Mouse (Mus musculus) spleen, postnatal 4 days (tissue): Measurements from ENCODE around the gene Tmem256.
A peak's percentile ranks its signal among the peaks of the same experiment; 100 is the strongest.

Experiments used
- DNase-seq, 2 experiments: peaks; one replicate each; pipeline ENCODE4 v3.0.0; 2022; ENCODE audit warnings: low spot score in 2 of 2

Tmem256 gene

GRCm38 (mm10) chr11:69837952-69838713, at the start of gene Tmem256:
Gene Tmem256, plus strand, starts transcription at chr11:69838514.
- peak; percentile 93 to 94 for DNase-seq

- DNase-seq, result no peak
Measured at GRCm38 (mm10) chr11:69789431-69789830, 48.9 kb upstream of the Tmem256 start.

- DNase-seq, result no peak
Measured at GRCm38 (mm10) chr11:69791420-69791819, 46.9 kb upstream of the Tmem256 start.

GRCm38 (mm10) chr11:69793429-69793828, 44.9 kb upstream of the Tmem256 start:
- DNase-seq, result no peak

- DNase-seq, result peak; percentile 95
Measured at GRCm38 (mm10) chr11:69795168-69795982, 42.9 kb upstream of the Tmem256 start, which contains the start of gene Chrnb1. Gene Chrnb1, minus strand, starts transcription at chr11:69795943.

GRCm38 (mm10) chr11:69795983-69796435, 42.3 kb upstream of the Tmem256 start:
- no peak for DNase-seq

- DNase-seq, result no peak
Measured at GRCm38 (mm10) chr11:69797924-69798323, 40.4 kb upstream of the Tmem256 start.

GRCm38 (mm10) chr11:69799394-69800137, 38.7 kb upstream of the Tmem256 start:
- peak; percentile 63 to 76 for DNase-seq

- peak in 1 of 2 experiments; percentile 68 for DNase-seq
Measured at GRCm38 (mm10) chr11:69800138-69800391, 38.2 kb upstream of the Tmem256 start.

GRCm38 (mm10) chr11:69800392-69801197, 37.7 kb upstream of the Tmem256 start:
- peak in 1 of 2 experiments; percentile 68 for DNase-seq

- peak in 1 of 2 experiments; percentile 68 for DNase-seq
Measured at GRCm38 (mm10) chr11:69801379-69801977, 36.8 kb upstream of the Tmem256 start, which contains the start of gene Fgf11. Gene Fgf11, minus strand, starts transcription at chr11:69801857.

GRCm38 (mm10) chr11:69802648-69803105, 35.6 kb upstream of the Tmem256 start:
- peak; percentile 50 to 74 for DNase-seq

GRCm38 (mm10) chr11:69803328-69803727, 35.0 kb upstream of the Tmem256 start:
- DNase-seq, result no peak

GRCm38 (mm10) chr11:69803786-69804651, 34.3 kb upstream of the Tmem256 start:
- DNase-seq, result peak; percentile 65 to 86

GRCm38 (mm10) chr11:69804652-69804940, 33.7 kb upstream of the Tmem256 start:
- DNase-seq, result no peak

GRCm38 (mm10) chr11:69804972-69805909, 33.1 kb upstream of the Tmem256 start, which contains the start of gene Tmem102:
Gene Tmem102, minus strand, starts transcription at chr11:69805624.
- no peak for DNase-seq

GRCm38 (mm10) chr11:69806378-69806777, 31.9 kb upstream of the Tmem256 start:
- DNase-seq, result no peak

- no peak for DNase-seq
Measured at GRCm38 (mm10) chr11:69807641-69808040, 30.7 kb upstream of the Tmem256 start.

- no peak for DNase-seq
Measured at GRCm38 (mm10) chr11:69810280-69810679, 28.0 kb upstream of the Tmem256 start.
